Mouse (Mus musculus): ENCODE results near the gene Ube2c. TPM values are rescaled to one million over a fixed set of nuclear protein-coding genes. Genes with fewer than 3 reads are reported as not detected.

Gene Ube2c
- total and polyA plus RNA-seq, 3 experiments = 177 to 365 (median 257) TPM

- Histone ChIP-seq H3K27me3 (ENCODE audit: control insufficient read depth in 1 of 2, insufficient read depth in 2 of 2, low read length in 2 of 2) (no peaks in the 10 kb centered on the region), H3K9me3 (replicated peaks; ENCODE audit: insufficient read depth, low read length) (no peaks in the 10 kb centered on the region), H3K27ac (ENCODE audit: control insufficient read depth, low read depth, low read length) (peak within 1 kb of the TSS; percentile 13), H3K4me3 (ENCODE audit: control insufficient read depth in 1 of 2, insufficient read depth in 1 of 2, low read depth in 2 of 2, low read length in 2 of 2) (peak within 1 kb of the TSS; percentile 63 to 88), H3K4me1 (ENCODE audit: control insufficient read depth in 1 of 2, insufficient read depth in 2 of 2, low read length in 2 of 2) (peaks cover 3 to 9% of the 10 kb centered on the region in 2 experiments; a peak in 3 of 4 replicates), H3K9ac (ENCODE audit: control insufficient read depth, low read depth, low read length, poor library complexity, severe bottlenecking) (peak within 1 kb of the TSS; percentile 66), H3K36me3 (ENCODE audit: control insufficient read depth in 1 of 2, insufficient read depth in 2 of 2, low read length in 2 of 2) (peaks cover 0 to 5% of the 10 kb centered on the region in 2 experiments; a peak in 1 of 4 replicates), H3K79me2 (ENCODE audit: control insufficient read depth, insufficient read depth, low read length, poor library complexity) (no peaks in the 10 kb centered on the region; the same call in 1 of the 2 replicates)
- no peak for TF ChIP-seq SMC3 (IDR thresholded peaks at IDR 0.05; ENCODE audit: low read depth, low read length)
- no peak for TF ChIP-seq POLR2AphosphoS5 (IDR thresholded peaks at IDR 0.05; ENCODE audit: borderline replicate concordance, low read depth, low read length)
- TF ChIP-seq ETS1 (IDR thresholded peaks at IDR 0.05; ENCODE audit: low read depth, low read length) = peak; percentile 35; the same call in 1 of the 2 replicates
- TF ChIP-seq POLR2A (IDR thresholded peaks at IDR 0.05; ENCODE audit: control insufficient read depth in 1 of 2, insufficient read depth in 1 of 2, low read depth in 1 of 2, low read length in 2 of 2, poor library complexity in 1 of 2) = peak in 1 of 2 experiments; percentile 39; a peak in 1 of 4 replicates
- peak; percentile 44 for TF ChIP-seq MAX (IDR thresholded peaks at IDR 0.05; ENCODE audit: low read length)
- peak; percentile 36 for TF ChIP-seq SIN3A (IDR thresholded peaks at IDR 0.05; ENCODE audit: low read length)
- 0 out of 2 replicates have a peak, but pooled peaks have one; percentile 24 for TF ChIP-seq RCOR1 (IDR thresholded peaks at IDR 0.05; ENCODE audit: low read depth, low read length)
- TF ChIP-seq UBTF (IDR thresholded peaks at IDR 0.05; ENCODE audit: borderline replicate concordance, insufficient read depth, low read depth, low read length) = 0 out of 2 replicates have a peak, but pooled peaks have one; percentile 71
- TF ChIP-seq HCFC1 (IDR thresholded peaks at IDR 0.05; ENCODE audit: low read depth, low read length) = peak; percentile 55; the same call in 1 of the 2 replicates
- no peak for TF ChIP-seq TCF12 (IDR thresholded peaks at IDR 0.05; ENCODE audit: low read depth, low read length)
- peak in 1 of 3 experiments; percentile 19; a peak in 2 of 6 replicates for TF ChIP-seq CTCF (IDR thresholded peaks at IDR 0.05 in 2 of 3, conservative IDR thresholded peaks at IDR 0.05 in 1 of 3; ENCODE audit: control insufficient read depth in 1 of 3, insufficient read depth in 1 of 3, low read depth in 2 of 3, low read length in 3 of 3, poor library complexity in 1 of 3, severe bottlenecking in 1 of 3)
- TF ChIP-seq MAZ (IDR thresholded peaks at IDR 0.05; ENCODE audit: low read depth, low read length) = 0 out of 2 replicates have a peak, but pooled peaks have one; percentile 48
- peak; percentile 84 for DNase-seq (ENCODE audit: low read depth, low spot score)
Observed at GRCm38 (mm10) chr2:164785481-164786387, 16.0 kb downstream of the Ube2c start, which contains the start of gene Snx21. Gene Snx21 (plus strand): TSS chr2:164785823.

- Histone ChIP-seq H3K36me3 (ENCODE audit: control insufficient read depth in 1 of 2, insufficient read depth in 2 of 2, low read length in 2 of 2) (peaks cover 0 to 5% of the 10 kb centered on the region in 2 experiments; a peak in 1 of 4 replicates), H3K9me3 (replicated peaks; ENCODE audit: insufficient read depth, low read length) (no peaks in the 10 kb centered on the region), H3K9ac (ENCODE audit: control insufficient read depth, low read depth, low read length, poor library complexity, severe bottlenecking) (peak overlapping the region; percentile 66), H3K4me3 (ENCODE audit: control insufficient read depth in 1 of 2, insufficient read depth in 1 of 2, low read depth in 2 of 2, low read length in 2 of 2) (peak overlapping the region; percentile 63 to 88), H3K79me2 (ENCODE audit: control insufficient read depth, insufficient read depth, low read length, poor library complexity) (no peaks in the 10 kb centered on the region; the same call in 1 of the 2 replicates), H3K27me3 (ENCODE audit: control insufficient read depth in 1 of 2, insufficient read depth in 2 of 2, low read length in 2 of 2) (no peaks in the 10 kb centered on the region), H3K4me1 (ENCODE audit: control insufficient read depth in 1 of 2, insufficient read depth in 2 of 2, low read length in 2 of 2) (peaks cover 3 to 9% of the 10 kb centered on the region in 2 experiments; a peak in 3 of 4 replicates), H3K27ac (ENCODE audit: control insufficient read depth, low read depth, low read length) (no peak overlapping the region; the same call in 1 of the 2 replicates)
- TF ChIP-seq CHD2 (IDR thresholded peaks at IDR 0.05; ENCODE audit: low read length) (no peak), USF1 (IDR thresholded peaks at IDR 0.05; ENCODE audit: low read depth, low read length) (no peak), SIN3A (IDR thresholded peaks at IDR 0.05; ENCODE audit: low read length) (peak; percentile 1; the same call in 1 of the 2 replicates)
- DNase-seq (ENCODE audit: low read depth, low spot score) = no peak
Observed at GRCm38 (mm10) chr2:164786388-164786885, 16.7 kb downstream of the Ube2c start.

All from MEL (cell line).